Mouse (Mus musculus): Measurements from ENCODE around the gene Nhs.
A peak's percentile ranks its signal among the peaks of the same experiment; 100 is the strongest.

DNA sequence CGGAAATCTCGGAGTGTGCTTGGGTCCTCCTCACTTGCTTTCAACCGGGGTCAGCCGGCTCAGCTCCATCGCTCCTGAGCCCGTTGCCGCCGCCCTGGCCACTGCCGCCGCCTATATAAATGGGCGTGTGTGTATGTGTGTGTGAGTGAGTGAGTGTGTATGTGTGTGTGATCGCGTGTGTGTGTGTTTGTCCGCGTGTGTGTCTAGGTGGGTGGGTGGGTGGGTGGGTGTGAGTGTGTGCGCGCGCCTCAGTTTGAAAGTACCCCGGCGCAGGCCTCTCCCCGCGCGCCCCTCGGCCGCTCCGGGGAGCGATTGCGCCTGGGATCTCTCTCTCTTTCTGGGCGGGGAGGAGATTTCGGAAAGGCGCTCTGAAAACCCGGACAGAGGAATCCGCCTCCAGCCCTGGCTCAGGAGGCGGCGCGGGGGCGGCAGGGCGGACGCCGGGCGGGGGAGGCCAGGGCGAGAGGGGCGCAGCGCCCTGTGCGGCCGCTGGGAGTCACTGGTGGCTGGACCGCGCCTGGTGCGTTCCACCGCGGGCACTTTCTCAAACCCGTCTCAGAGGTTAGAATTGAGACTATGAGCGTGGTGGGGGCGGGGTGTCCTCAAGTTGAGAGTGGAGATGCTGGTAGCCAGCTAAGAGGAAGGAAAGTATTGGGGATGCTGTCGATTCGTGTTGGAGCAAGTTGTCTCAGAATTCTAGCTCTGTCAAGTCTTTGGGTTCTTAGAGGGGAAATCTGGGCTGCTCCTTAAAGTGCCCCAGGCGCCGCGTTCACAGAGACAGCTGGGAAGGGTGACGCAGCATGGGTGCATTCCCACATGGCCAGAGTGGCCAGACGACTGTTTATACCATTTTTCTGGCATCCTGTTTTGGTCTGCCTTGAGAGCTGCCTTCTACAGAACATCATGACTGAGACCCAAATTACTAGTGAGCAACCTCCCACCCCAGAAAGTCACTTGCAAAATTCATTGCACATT is at the start of gene Nhs:
- peak; percentile 67 for TF ChIP-seq CTCF (IDR thresholded peaks at IDR 0.05; ENCODE audit: control insufficient read depth, insufficient read depth, insufficient read length)
- TF ChIP-seq USF1 (IDR thresholded peaks at IDR 0.05; ENCODE audit: low read depth): no peak
- TF ChIP-seq MAX (IDR thresholded peaks at IDR 0.05): no peak
- no peak for TF ChIP-seq CEBPB (IDR thresholded peaks at IDR 0.05; ENCODE audit: low read depth)
- no peak for TF ChIP-seq MYOD1 (IDR thresholded peaks at IDR 0.05; ENCODE audit: control insufficient read depth, insufficient read length, low read depth)
- TF ChIP-seq MYOG (IDR thresholded peaks at IDR 0.05; ENCODE audit: control insufficient read depth, extremely low read depth, insufficient read length): no peak
